Mouse (Mus musculus) G1E (cell line): ENCODE measurements around the gene Abcg4.

ENCODE experiments used
- CTCF ChIP-seq: IDR thresholded peaks from 2 replicates; pipeline ENCODE4 v1.5.1; 2012; ENCODE audit warnings: low read depth, low read length, inconsistent platforms, mixed read lengths
- GATA1 ChIP-seq: IDR thresholded peaks from 2 replicates; pipeline ENCODE4 v1.6.1; 2012; ENCODE audit warnings: borderline replicate concordance, low read length, inconsistent platforms, mixed read lengths
- POLR2AphosphoS5 ChIP-seq: IDR thresholded peaks from 2 replicates; pipeline ENCODE4 v1.6.1; 2012; ENCODE audit warnings: low read depth, low read length, inconsistent platforms; ENCODE audit not compliant: insufficient replicate concordance
- TAL1 ChIP-seq: conservative IDR thresholded peaks from 2 replicates; pipeline ENCODE4 v1.6.1; 2012; ENCODE audit warnings: low read depth, low read length, inconsistent platforms, mixed read lengths

DNA sequence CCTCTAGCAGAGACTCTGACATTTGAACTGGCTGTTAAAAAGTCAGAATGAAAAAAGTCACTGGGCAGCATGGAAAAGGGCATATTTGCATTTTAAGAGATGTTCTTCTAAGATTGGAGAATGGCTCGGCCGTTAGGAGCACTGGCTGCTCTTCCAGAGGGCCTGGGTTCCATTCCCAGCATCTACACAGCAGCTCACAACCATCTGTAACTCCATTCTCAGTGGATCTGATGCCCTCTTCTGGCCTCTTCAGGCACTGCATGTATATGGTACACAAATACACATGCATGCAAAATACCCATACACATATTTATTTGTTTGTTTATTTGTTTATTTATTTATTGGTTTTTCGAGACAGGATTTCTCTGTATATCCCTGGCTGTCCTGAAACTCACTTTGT, 19.3 kb downstream of the Abcg4 start:
- peak; percentile 42; the same call in 1 of the 2 replicates for TF ChIP-seq CTCF
- no peak for TF ChIP-seq TAL1
- no peak for TF ChIP-seq GATA1
- TF ChIP-seq POLR2AphosphoS5: no peak
